In the genomic region with DNA sequence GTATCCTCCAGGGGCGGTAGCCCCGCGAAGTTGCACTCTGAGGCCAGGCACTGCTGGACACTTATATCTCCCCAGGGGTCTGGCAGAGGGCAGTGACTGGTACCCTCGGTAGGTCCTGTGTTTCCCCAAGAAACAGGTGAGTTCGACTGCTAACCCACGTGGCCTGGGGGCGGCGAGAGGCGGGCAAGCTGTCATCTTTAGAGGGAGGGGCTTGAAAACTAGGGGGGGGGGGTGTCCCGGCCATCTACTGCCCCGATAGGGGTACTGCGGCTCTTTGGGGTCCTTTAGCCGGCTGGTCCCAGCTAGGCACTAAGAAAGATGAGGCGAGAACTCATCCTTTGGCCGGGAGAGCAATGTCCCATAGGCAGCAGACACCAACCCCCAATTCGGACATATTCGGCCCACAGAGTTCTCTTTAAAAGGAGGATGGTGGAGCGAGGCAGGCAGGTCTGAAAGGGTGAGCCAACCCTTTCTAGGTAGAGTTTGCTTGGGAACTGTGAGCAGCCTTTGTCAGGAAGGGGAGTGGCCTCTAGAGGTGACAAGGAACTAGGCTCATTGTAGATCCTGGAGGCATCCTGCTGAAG, we compare ENCODE assay signal across 1 mouse cellular context.
TF ChIP-seq lines count a peak whose summit lies in the region.

No protein-coding gene starts in this region.

TF ChIP-seq in MEL, 35 proteins besides CTCF, POLR2A, EP300 and RAD21:
- TF ChIP-seq USF2 (IDR thresholded peaks at IDR 0.05; ENCODE audit: borderline replicate concordance in 1 of 2, insufficient read depth in 1 of 2, low read depth in 1 of 2, low read length in 2 of 2) (no peak), ZKSCAN1 (IDR thresholded peaks at IDR 0.05; ENCODE audit: low read depth, low read length) (no peak), TBP (IDR thresholded peaks at IDR 0.05; ENCODE audit: low read depth, low read length) (no peak), SIN3A (IDR thresholded peaks at IDR 0.05; ENCODE audit: low read length) (peak; percentile 56; the same call in 1 of the 2 replicates), TAL1 (IDR thresholded peaks at IDR 0.05; ENCODE audit: low read length) (no peak), MYB (IDR thresholded peaks at IDR 0.05; ENCODE audit: low read depth, low read length) (no peak), ZC3H11A (IDR thresholded peaks at IDR 0.05; ENCODE audit: low read depth, low read length) (no peak), BHLHE40 (IDR thresholded peaks at IDR 0.05; ENCODE audit: borderline replicate concordance, low read depth, low read length) (no peak), KAT2A (conservative IDR thresholded peaks at IDR 0.05; ENCODE audit: low read depth, low read length) (no peak), GATA1 (IDR thresholded peaks at IDR 0.05; ENCODE audit: low read depth, low read length) (no peak), RCOR1 (IDR thresholded peaks at IDR 0.05; ENCODE audit: low read depth, low read length) (no peak), MXI1 (IDR thresholded peaks at IDR 0.05; ENCODE audit: low read depth, low read length) (peak; percentile 94), USF1 (IDR thresholded peaks at IDR 0.05; ENCODE audit: low read depth, low read length) (peak; percentile 66), JUND (IDR thresholded peaks at IDR 0.05; ENCODE audit: low read depth, low read length) (no peak), ETS1 (IDR thresholded peaks at IDR 0.05; ENCODE audit: low read depth, low read length) (no peak), SMC3 (IDR thresholded peaks at IDR 0.05; ENCODE audit: low read depth, low read length) (no peak)
TF ChIP-seq in MEL: peak in this region for 3.
